Mouse (Mus musculus) heart, postnatal 4 days (tissue): Measurements from ENCODE around the gene Recql5. TPM values are rescaled to one million over a fixed set of nuclear protein-coding genes. Genes with fewer than 3 reads are reported as not detected.

Experiments
- DNase-seq: peaks from one replicate; pipeline ENCODE4 v3.0.0; 2021
- total RNA-seq, 2 experiments: library from RNA; stranded (reverse); gene quantifications; 2 replicates each; pipeline ENCODE4 v1.2.3; 2021

The Recql5 gene
- total RNA-seq, 2 experiments from 2014 or later: 8.0 to 10.0 TPM

DNA sequence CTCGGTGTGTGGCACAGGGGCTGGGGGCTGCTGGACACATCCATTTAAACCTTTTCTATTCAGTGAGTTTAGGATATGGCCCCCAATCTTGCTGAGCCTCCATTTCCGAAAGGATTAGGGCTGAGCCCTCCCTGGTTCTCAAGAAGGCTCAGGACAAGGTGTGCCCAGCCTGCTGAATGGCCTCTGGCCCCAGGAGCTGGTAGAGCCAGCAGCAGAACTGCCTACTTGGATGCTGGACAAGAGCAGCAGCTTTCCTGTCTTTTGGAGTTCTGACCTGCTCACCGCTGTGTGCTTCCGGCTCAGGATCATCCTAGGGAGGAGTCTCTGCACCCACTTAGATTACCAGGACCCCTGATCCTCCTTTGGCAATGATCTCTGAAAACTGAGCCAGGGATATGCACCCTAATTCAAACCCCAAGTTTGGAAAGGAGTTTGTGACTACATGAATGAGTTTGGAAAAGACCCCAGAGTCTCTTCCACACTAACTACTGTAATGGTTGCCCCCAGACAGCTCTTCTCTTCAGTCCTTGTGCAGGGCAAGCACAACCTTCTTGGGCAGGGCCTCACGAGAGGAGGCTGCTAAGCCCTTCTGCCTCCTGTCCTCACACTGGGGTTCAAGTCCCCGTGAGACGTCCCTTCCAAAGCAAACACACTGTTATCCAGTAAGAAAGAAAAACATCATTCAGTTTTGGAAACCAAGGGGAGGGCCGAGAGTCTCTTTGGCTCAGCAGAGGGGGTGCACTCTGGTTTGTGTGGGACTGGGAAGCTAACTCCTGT, 32.5 kb downstream of the Recql5 start:
- DNase-seq: no peak

DNA sequence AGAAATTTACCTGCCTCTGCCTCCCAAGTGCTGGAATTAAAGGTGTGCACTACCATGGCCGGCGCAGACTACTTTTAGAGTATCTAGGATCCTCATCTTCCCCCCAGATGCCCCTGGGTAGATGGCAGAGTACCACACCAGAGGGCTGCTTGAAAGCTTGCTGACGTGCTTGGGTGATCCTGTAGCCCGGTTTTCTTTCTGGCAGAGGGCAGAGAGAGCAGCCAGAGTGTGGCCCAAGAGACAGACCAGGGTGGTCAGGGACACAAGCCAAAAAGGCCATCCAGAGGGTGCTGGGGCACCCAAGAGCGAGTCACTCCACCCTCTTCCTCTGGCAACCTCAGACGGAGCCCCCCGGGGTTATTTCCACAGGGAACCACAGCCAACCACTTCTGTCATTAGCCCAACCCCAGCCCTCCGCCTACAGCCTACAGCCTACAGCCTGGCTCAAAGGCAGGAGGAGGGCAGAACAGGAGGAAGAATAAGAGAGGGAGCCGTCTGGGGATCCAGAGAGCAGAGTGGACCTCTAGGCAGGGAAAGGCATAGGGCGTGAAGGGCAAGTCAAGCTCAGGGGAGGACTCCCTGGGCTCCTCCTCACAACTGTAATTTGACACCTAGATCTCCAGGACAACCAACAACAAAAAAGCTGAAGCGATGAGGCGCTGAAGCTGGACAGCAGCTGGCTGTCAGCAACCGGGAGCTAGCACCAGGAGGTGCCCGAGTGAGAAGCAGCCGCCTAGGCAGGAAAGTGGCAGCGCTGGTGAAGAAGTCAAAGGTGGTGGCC, 33.6 kb downstream of the Recql5 start, which contains the start of gene Smim5:
Smim5 (plus strand) TSS at position 481 of the 781 bp plus-strand sequence.
- DNase-seq: peak; percentile 78

DNA sequence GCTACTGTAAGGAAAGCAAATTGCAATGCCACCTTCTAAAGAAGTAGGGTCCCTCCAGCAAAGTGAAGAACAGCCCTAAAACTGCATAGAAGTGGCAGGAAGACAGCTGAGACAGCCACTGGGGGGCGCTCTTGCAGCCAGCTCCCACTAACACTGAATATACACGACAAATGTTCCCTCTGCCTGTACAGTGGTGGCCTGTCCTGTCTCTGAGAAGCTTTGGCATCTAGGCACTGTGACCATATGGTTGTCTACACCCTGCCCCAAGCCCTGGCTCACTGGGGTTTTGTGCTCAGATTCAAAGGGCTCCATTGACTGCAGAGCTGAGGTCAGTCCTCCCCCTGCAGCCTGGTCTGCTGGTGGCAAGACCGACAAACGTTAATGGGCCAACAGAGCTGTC, 34.4 kb downstream of the Recql5 start:
- peak; percentile 71 for DNase-seq

- no peak for DNase-seq
Observed at GRCm38 (mm10) chr11:115898446-115898845, 34.8 kb downstream of the Recql5 start.

DNA sequence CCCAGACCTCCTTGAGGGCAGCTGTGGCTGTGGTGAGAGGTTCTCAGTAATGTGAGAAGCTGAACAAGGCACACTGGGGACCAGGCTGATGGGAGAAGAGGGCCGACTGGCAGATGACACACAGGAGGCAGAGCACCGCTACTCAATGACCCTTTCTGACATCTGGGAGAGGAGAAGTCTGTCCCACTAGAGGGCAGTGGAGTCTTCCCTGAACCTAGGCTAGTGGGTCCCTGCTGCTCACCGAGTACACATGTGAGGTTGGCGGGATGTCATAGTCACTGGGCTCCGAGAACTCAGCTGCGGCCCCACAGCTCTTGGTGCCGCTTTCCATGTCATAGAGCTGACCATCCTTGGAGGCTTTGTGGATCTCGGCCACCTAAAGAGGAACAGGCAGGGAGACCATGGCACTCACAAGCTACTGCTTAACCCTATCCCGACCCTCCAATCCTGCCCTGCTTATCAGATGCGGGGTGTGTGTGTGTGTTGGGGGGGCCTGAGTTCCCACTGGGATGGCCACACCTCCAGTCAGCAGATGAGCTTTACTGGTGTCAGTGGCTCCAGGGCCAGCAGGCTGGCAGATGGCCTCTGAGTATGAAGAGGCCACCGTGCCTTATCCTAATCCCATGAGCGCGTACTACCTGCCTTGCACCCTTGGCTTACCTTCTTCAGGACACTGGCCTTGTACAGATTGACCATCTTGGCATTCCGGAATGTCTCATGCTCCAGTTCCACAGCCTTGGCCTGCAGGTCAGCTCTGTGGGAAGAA, 38.3 kb downstream of the Recql5 start:
- peak; percentile 69 for DNase-seq

- DNase-seq: no peak
Observed at GRCm38 (mm10) chr11:115893071-115893470, 40.2 kb downstream of the Recql5 start.

- DNase-seq: no peak
Observed at GRCm38 (mm10) chr11:115892213-115892612, 41.1 kb downstream of the Recql5 start.

DNA sequence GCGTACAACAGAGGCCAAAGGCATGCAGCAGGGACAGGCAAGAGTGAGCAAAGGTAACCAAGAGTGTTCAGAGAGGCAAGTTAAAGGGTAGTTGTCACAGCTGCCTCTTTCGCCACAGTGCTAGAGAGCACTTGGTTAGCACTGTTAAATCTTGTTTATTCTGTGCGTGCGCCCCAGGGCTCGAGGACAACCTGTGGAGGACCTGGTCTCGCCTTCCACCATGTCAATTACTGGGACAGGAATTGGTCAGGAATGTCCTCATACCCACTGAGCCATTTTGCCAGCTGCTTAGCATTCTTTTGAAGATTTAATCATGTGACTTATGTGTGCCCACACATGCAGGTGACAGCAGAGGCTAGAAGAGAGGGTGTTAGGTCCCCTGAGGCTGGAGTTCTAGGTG, 44.1 kb downstream of the Recql5 start:
- DNase-seq: no peak

DNA sequence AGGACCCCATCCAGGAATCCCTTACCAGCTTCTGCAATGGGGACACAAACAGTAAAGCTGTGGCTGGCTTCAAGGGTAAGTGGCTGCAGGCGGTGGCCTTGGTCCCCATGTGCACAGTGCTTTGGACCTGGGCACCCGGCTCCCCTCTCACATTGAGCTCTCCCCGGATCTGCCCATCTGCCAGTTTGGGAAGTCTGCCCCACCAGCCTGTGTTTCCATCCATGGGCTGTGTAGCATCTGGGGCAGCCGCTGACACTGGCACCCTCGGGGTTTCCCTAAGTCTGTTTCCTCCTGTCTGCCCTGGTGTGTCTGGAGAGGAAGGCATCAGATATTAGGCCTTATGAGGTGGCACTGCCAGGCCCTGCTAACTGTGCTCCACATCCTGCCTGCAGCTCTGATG, 45.3 kb downstream of the Recql5 start:
- DNase-seq: no peak

DNA sequence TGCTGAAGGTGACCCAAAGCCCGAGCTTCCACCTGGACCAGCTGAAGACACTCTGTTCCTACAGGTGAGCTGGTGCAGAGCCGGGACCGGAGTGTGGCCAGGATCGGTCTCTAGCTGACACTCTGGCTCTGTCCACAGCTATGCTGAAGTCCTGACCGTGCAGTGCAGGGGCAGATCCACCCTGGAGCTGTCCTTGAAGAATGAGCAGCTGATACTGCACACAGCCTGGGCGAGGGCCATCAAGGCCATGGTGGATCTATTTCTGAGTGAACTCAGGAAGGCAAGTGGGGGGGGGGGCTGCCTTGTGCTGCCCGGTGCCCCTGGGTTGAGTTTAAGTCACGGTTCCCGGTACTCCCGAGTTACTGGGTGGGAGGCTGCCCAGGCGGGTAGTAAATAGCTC, 46.8 kb downstream of the Recql5 start:
- no peak for DNase-seq

- no peak for DNase-seq
Observed at GRCm38 (mm10) chr11:115885281-115885680, 48.0 kb downstream of the Recql5 start.

- DNase-seq: no peak
Observed at GRCm38 (mm10) chr11:115884361-115884760, 48.9 kb downstream of the Recql5 start.

DNA sequence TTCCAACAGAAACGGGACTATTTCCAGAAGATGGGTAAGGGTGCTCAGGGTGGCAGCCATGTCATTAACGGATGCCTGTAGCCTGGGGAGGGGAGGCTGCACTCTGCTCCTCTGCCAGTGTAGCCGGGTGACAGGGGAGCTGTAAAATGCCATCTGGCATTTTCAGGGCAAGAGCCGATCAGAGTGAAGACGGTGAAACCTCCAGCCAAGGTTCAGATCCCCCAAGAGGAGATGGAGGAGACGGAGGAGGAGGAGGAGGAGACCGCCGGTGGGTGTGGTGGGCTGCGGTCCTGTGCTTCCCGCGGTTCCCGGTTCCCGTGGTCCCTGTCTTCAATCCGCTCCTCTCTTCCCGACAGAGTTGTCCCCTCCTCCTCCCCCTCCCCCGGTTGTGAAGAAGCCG, 50.0 kb downstream of the Recql5 start:
- DNase-seq: no peak

GRCm38 (mm10) chr11:115881002-115881401, 52.3 kb downstream of the Recql5 start:
- no peak for DNase-seq

DNA sequence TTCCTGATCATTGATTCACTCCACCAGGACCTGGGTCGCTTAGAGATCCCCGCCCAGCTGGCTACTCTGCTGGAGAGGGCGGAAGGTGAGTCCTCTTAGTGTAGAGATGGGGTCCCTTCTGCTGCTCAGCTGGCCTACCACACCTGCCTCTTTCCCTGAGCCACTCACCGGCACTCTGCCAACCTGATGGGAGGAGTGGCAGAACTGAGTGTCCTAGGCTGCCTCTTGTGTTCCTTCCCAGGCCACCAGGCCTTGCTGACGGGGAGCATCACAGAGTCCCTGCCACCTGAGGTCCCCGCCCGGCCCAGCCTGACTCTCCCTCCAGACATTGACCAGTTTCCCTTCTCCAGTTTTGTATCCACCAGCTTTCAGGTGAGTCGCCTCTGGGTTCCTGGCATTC, 55.2 kb downstream of the Recql5 start:
- DNase-seq: no peak

GRCm38 (mm10) chr11:115877174-115877755, 56.0 kb downstream of the Recql5 start:
- no peak for DNase-seq

DNA sequence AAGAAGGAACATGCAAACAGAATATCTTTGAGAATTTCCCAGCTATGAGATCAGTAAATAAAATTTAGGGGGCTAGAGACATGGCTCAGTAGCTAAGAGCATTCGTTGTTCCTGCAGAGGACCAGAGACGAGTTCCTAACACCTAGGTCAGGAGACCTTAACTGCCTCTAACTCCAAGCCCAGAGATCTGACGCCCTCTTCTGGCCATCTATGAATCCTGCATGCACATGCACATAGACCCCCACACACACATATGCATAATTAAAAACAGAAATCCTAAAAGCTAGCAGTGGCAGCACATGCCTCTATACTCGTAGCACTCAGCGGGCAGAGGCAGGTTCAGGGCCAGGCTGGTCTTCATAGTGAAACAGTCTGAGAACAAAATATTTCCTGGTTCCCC, 56.8 kb downstream of the Recql5 start:
- DNase-seq: no peak

DNA sequence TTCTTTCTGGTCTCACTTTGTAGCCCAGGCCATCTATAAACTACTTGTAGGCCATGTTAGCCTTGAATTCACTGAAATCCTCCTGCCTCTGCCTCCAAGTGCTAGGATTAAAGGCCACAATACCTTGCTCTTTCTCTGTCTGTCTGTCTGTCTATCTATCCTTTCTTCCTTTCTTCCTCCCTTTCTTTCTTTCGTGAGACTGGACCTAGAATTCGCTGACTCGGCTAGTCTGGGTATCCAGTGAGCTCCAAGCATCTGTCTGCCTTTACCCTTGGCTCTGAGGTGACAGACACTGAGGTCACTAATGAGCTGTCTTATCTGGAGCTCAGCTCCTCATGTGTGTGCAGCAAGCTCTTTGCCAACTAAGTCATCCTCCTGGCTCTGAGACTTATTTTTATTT, 57.3 kb downstream of the Recql5 start:
- no peak for DNase-seq

DNA sequence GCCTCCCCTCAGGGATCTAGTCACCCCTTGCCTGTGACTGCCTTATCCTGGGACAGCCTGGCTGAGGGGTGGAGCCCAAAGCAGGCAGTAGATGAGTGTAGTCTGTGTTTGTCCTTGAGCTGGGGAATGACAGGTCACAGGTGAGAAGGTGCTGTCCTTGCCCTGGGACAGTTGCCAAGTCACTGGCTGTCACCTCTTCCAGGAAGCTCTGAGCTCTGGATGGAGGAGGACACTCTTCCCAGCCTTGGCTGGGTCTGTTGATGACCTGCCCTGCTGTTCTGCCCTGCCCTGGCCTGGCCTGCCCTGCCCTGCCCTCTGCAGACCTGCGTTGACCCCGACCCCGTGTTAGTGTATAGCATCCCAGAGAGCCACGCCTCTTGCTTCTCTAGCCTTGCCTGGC, 60.8 kb downstream of the Recql5 start:
- no peak for DNase-seq

- no peak for DNase-seq
Observed at GRCm38 (mm10) chr11:115869393-115869792, 63.9 kb downstream of the Recql5 start.

DNA sequence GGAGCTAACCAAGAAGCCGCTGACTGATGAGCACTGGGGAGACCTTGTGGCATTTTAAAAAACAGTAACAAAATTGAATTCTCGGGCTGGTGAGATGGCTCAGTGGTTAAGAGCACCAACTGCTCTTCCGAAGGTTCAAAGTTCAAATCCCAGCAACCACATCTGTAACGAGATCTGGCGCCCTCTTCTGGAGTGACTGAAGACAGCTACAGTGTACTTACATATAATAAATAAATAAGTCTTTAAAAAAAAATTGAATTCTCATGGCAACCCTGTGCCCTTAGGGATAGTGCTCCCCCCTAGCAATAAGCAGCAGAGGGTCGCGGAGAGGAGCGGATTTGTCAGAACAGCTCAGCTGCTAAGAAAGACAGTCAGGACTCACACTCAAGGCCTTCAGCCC, 69.4 kb downstream of the Recql5 start:
- no peak for DNase-seq

- peak; percentile 96 for DNase-seq
Observed at GRCm38 (mm10) chr11:115859143-115859945, 73.9 kb downstream of the Recql5 start.
